Mouse (Mus musculus) small intestine, adult 2 months (tissue): ENCODE data around the gene Napa.

Experiments used
- CTCF ChIP-seq: fragments of 200-500 bp; IDR thresholded peaks from 2 replicates; pipeline ENCODE4 v1.5.1; 2012; ENCODE audit warnings: low read depth, mild to moderate bottlenecking, control low read depth, inconsistent platforms, low read length, moderate library complexity, mixed read lengths; ENCODE audit not compliant: insufficient replicate concordance, insufficient read length; ENCODE audit errors: extremely low read depth
- POLR2A ChIP-seq: fragments of 200-500 bp; IDR thresholded peaks from 2 replicates; pipeline ENCODE4 v1.6.1; 2012; ENCODE audit warnings: low read depth, mild to moderate bottlenecking, control low read depth, inconsistent platforms, low read length, moderate library complexity

- TF ChIP-seq POLR2A (no peak), CTCF (no peak)
Measured at GRCm38 (mm10) chr7:16099901-16100300, 1.6 kb downstream of the Napa start.
